Mouse (Mus musculus): ENCODE measurements around the gene Ing5.

GRCm38 (mm10) chr1:93756154-93756553 lies 47.6 kb upstream of the Ing5 start:
- TF ChIP-seq CTCF (IDR thresholded peaks at IDR 0.05; ENCODE audit: control insufficient read depth, insufficient read depth, insufficient read length) (no peak), MAX (IDR thresholded peaks at IDR 0.05) (no peak), FOSL1 (IDR thresholded peaks at IDR 0.05; ENCODE audit: insufficient read depth, low read length, poor library complexity, severe bottlenecking) (no peak), USF1 (IDR thresholded peaks at IDR 0.05; ENCODE audit: low read depth) (no peak), MYOD1 (IDR thresholded peaks at IDR 0.05; ENCODE audit: control insufficient read depth, insufficient read length, low read depth) (no peak), CEBPB (IDR thresholded peaks at IDR 0.05; ENCODE audit: low read depth) (no peak)
